Comparison of ENCODE assay signal across 27 mouse cellular contexts in the genomic region with DNA sequence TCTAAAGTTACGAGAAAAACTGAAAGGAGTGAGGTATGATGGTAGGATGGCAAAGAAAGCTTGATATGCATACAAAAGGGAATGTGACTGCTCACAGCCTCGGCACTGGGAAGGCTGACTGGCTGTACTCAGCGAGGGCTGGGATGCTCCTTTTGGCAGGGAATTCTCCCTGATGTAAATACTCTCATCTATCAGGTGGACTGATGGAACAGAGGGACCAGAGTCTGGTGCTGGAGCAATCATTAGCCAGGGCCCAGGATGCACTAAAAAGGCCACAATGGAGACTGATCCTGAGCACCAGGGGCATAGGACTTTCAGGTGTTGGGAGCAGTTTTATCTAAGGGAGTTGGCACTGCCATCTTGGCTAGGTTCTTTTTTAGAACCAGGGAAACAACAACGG.
DNase-seq lines count a peak whose midpoint lies in the region; ATAC-seq and TF ChIP-seq lines count a peak whose summit lies in the region.
"Had no signal": no experiment of that assay in that cellular context is flagged by ENCODE, and none has a peak within 500 bp of the region (broad histone marks: within the 10 kb centered on the region; RNA-seq: fewer than 3 reads in every experiment).

No protein-coding gene starts in this region.

- no peak overlapping the region for H3K4me3 ChIP-seq in layer of hippocampus, adult 2 months
- H3K4me3 ChIP-seq in midbrain, embryonic 10.5 days = no peak overlapping the region
- no peak overlapping the region for H3K4me3 ChIP-seq in midbrain, embryonic 16.5 days (ENCODE audit: low read depth, low read length)
- H3K4me3 ChIP-seq: forebrain, embryonic 10.5 days; forebrain, embryonic 13.5 days; heart, embryonic 13.5 days; hindbrain, embryonic 10.5 days; hindbrain, embryonic 13.5 days; intestine, embryonic 15.5 days had no signal

- no peak for TF ChIP-seq CTCF in layer of hippocampus, adult 2 months (conservative IDR thresholded peaks at IDR 0.05)

- no peaks in the 10 kb centered on the region for H3K27me3 ChIP-seq in midbrain, embryonic 10.5 days (ENCODE audit: low read depth, poor library complexity, severe bottlenecking)
- H3K27me3 ChIP-seq in midbrain, embryonic 16.5 days (ENCODE audit: control insufficient read depth, insufficient read depth, low read depth, low read length) = no peaks in the 10 kb centered on the region
- H3K27me3 ChIP-seq: CH12.LX; hindbrain, embryonic 13.5 days; intestine, embryonic 15.5 days had no signal

- ATAC-seq in midbrain, embryonic 16.5 days = no peak
- ATAC-seq: forebrain, embryonic 13.5 days; forebrain, embryonic 16.5 days; hindbrain, embryonic 16.5 days; intestine, embryonic 15.5 days; Patski had no signal

- WGBS in midbrain, embryonic 10.5 days = 78% methylated on average over 4 of the region's 4 CpGs
- 74% methylated on average over 4 of the region's 4 CpGs for WGBS in midbrain, embryonic 16.5 days

- intact Hi-C loops in heart, postnatal 25 days (cut with DNase I) = no loop called here

- H3K27ac ChIP-seq in layer of hippocampus, adult 2 months = peak overlapping the region; percentile 82
- 0 out of 2 replicates have a peak overlapping the region, but pooled peaks have one; percentile 13 for H3K27ac ChIP-seq in midbrain, embryonic 10.5 days (replicated peaks)
- H3K27ac ChIP-seq in midbrain, embryonic 16.5 days (ENCODE audit: low read length) = no peak overlapping the region
- H3K27ac ChIP-seq: forebrain, embryonic 10.5 days; forebrain, embryonic 13.5 days; heart, embryonic 13.5 days; hindbrain, embryonic 13.5 days; intestine, embryonic 15.5 days had no signal

- peaks cover 72% of the 10 kb centered on the region for H3K4me1 ChIP-seq in midbrain, embryonic 10.5 days
- peaks cover 19% of the 10 kb centered on the region for H3K4me1 ChIP-seq in midbrain, embryonic 16.5 days (ENCODE audit: control insufficient read depth, insufficient read depth, low read length)

- DNase-seq in heart, adult 11 months = peak; percentile 91
- DNase-seq in heart, postnatal 25 days (ENCODE audit: low spot score) = no peak
- no peak for DNase-seq in layer of hippocampus, adult 2 months (ENCODE audit: low spot score in 2 of 2)
- no peak for DNase-seq in layer of hippocampus, adult 18-20 months (ENCODE audit: low spot score in 2 of 2)
- DNase-seq in midbrain, embryonic 10.5 days (ENCODE audit: low spot score) = no peak
- no peak for DNase-seq in kidney, postnatal 14 days
- DNase-seq: adrenal gland, postnatal 10 days; adrenal gland, postnatal 36 days; B cell, adult 2 months; cerebellum, adult 11-12 months; cerebellum, adult 8-10 months; cerebellum, postnatal 10 days; cerebellum, postnatal 36 days; gastrocnemius, postnatal 14 days; heart, postnatal 36 days had no signal

- H3K9me3 ChIP-seq in midbrain, embryonic 10.5 days (replicated peaks) = no peaks in the 10 kb centered on the region
- no peaks in the 10 kb centered on the region for H3K9me3 ChIP-seq in midbrain, embryonic 16.5 days (replicated peaks; ENCODE audit: control insufficient read depth, low read length, poor library complexity, severe bottlenecking)
- H3K9me3 ChIP-seq: forebrain, embryonic 10.5 days; forebrain, embryonic 13.5 days; G1E; heart, embryonic 13.5 days; hindbrain, embryonic 10.5 days; hindbrain, embryonic 13.5 days; intestine, embryonic 15.5 days had no signal

- no peak overlapping the region for H3K4me2 ChIP-seq in midbrain, embryonic 16.5 days (ENCODE audit: low read length)
- H3K4me2 ChIP-seq: forebrain, embryonic 13.5 days; heart, embryonic 13.5 days; hindbrain, embryonic 13.5 days; intestine, embryonic 15.5 days had no signal

- H3K9ac ChIP-seq in midbrain, embryonic 16.5 days (ENCODE audit: low read depth, low read length) = no peak overlapping the region
- H3K9ac ChIP-seq: forebrain, embryonic 13.5 days; heart, embryonic 13.5 days; hindbrain, embryonic 13.5 days; intestine, embryonic 15.5 days had no signal

- H3K36me3 ChIP-seq in midbrain, embryonic 10.5 days = peaks cover 8% of the 10 kb centered on the region; the same call in 1 of the 2 replicates
- no peaks in the 10 kb centered on the region for H3K36me3 ChIP-seq in midbrain, embryonic 16.5 days (ENCODE audit: control insufficient read depth, insufficient read depth, low read length)
- H3K36me3 ChIP-seq: forebrain, embryonic 10.5 days; heart, embryonic 13.5 days; hindbrain, embryonic 10.5 days; hindbrain, embryonic 13.5 days; intestine, embryonic 15.5 days had no signal
